Mouse (Mus musculus) kidney, postnatal 10 days (tissue): Measurements from ENCODE around the gene Guca1b.
"Not testable (repeated sequence)": the region's sequence is repeated elsewhere in the genome, so short reads cannot be mapped to it uniquely, and the experiment has no call there.

Experiments used
- DNase-seq: peaks from one replicate; pipeline ENCODE4 v3.0.0; 2021; ENCODE audit warnings: mixed read lengths

Guca1b gene

GRCm38 (mm10) chr17:47420195-47420594, 35.0 kb downstream of the Guca1b start:
- DNase-seq, result no peak

- no peak for DNase-seq
Observed at GRCm38 (mm10) chr17:47421566-47421965, 36.4 kb downstream of the Guca1b start.

- not testable (repeated sequence) for DNase-seq
Observed at GRCm38 (mm10) chr17:47422616-47423015, 37.4 kb downstream of the Guca1b start.

- DNase-seq, result no peak
Observed at GRCm38 (mm10) chr17:47424186-47424585, 39.0 kb downstream of the Guca1b start.

- no peak for DNase-seq
Observed at GRCm38 (mm10) chr17:47427316-47427715, 42.1 kb downstream of the Guca1b start.

- DNase-seq, result peak; percentile 75
Observed at GRCm38 (mm10) chr17:47428831-47429304, 43.7 kb downstream of the Guca1b start.

- no peak for DNase-seq
Observed at GRCm38 (mm10) chr17:47430815-47431214, 45.6 kb downstream of the Guca1b start.

- DNase-seq, result peak; percentile 81
Observed at GRCm38 (mm10) chr17:47436156-47436906, 51.1 kb downstream of the Guca1b start, which contains the start of gene AI661453. AI661453 (plus strand) TSS chr17:47436615.

- no peak for DNase-seq
Observed at GRCm38 (mm10) chr17:47436907-47437547, 51.8 kb downstream of the Guca1b start, which contains the start of gene 1700001C19Rik. 1700001C19Rik (minus strand) TSS chr17:47437376.

- no peak for DNase-seq
Observed at GRCm38 (mm10) chr17:47438611-47439010, 53.4 kb downstream of the Guca1b start.

- DNase-seq, result no peak
Observed at GRCm38 (mm10) chr17:47439396-47440028, 54.3 kb downstream of the Guca1b start.

GRCm38 (mm10) chr17:47440359-47440890, 55.2 kb downstream of the Guca1b start:
- DNase-seq, result peak; percentile 45

GRCm38 (mm10) chr17:47441296-47442051, 56.3 kb downstream of the Guca1b start:
- no peak for DNase-seq

- DNase-seq, result no peak
Observed at GRCm38 (mm10) chr17:47442271-47442670, 57.1 kb downstream of the Guca1b start.
